Mouse (Mus musculus) ES-E14 (cell line): ENCODE measurements around the gene Anapc15-ps. TPM values are rescaled to one million over a fixed set of nuclear protein-coding genes. Genes with fewer than 3 reads are reported as not detected.

Experiments
- DNase-seq: peaks from one replicate; pipeline ENCODE4 v3.0.0-alpha.2; 2013; ENCODE audit warnings: low read depth, low spot score
- H3K27ac ChIP-seq: 2 replicates; pipeline ENCODE4 v1.5.1; 2012; ENCODE audit warnings: low read depth, mild to moderate bottlenecking, low read length, moderate library complexity, mixed read lengths; ENCODE audit not compliant: poor library complexity, insufficient read depth, severe bottlenecking
- H3K36me3 ChIP-seq: 2 replicates; pipeline ENCODE4 v1.6.1; 2012; ENCODE audit warnings: mild to moderate bottlenecking, low read length, moderate library complexity, mixed read lengths; ENCODE audit not compliant: control insufficient read depth, poor library complexity, insufficient read depth, severe bottlenecking
- H3K4me1 ChIP-seq, 2 experiments: fragments of 150-350 bp in 1 of 2; sonication (generic) in 1 of 2; 2 replicates each; pipeline ENCODE4 v1.6.1; 2012; ENCODE audit warnings: low read length in 2 of 2, mild to moderate bottlenecking in 1 of 2, mixed read lengths in 1 of 2; ENCODE audit not compliant: control insufficient read depth in 2 of 2, insufficient read depth in 2 of 2, poor library complexity in 1 of 2
- H3K4me3 ChIP-seq, 2 experiments: fragments of 150-350 bp in 1 of 2; sonication (generic) in 1 of 2; 2 replicates each; pipeline ENCODE4 v1.5.1; 2012; ENCODE audit warnings: low read length in 2 of 2, low read depth in 1 of 2, mild to moderate bottlenecking in 1 of 2, mixed read lengths in 1 of 2; ENCODE audit not compliant: insufficient read depth in 1 of 2, poor library complexity in 1 of 2, severe bottlenecking in 1 of 2
- H3K9ac ChIP-seq: 2 replicates; pipeline ENCODE4 v1.6.1; 2012; ENCODE audit warnings: low read depth, mild to moderate bottlenecking, low read length, mixed read lengths; ENCODE audit not compliant: poor library complexity, insufficient read depth, severe bottlenecking
- H3K9me3 ChIP-seq: fragments of 150-350 bp; sonication (generic); 2 replicates; pipeline ENCODE4 v1.6.1; 2012; ENCODE audit warnings: low read depth, mild to moderate bottlenecking, low read length; ENCODE audit not compliant: control insufficient read depth, insufficient read depth
- CHD2 ChIP-seq: IDR thresholded peaks from 2 replicates; pipeline ENCODE4 v1.6.1; 2014; ENCODE audit warnings: mild to moderate bottlenecking, low read depth, low read length, inconsistent platforms
- HCFC1 ChIP-seq: IDR thresholded peaks from 2 replicates; pipeline ENCODE4 v1.6.1; 2012; ENCODE audit warnings: low read length, inconsistent platforms, borderline replicate concordance; ENCODE audit not compliant: insufficient read depth
- MAFK ChIP-seq: IDR thresholded peaks from 2 replicates; pipeline ENCODE4 v1.6.1; 2014; ENCODE audit warnings: mild to moderate bottlenecking, low read depth, low read length, inconsistent platforms; ENCODE audit not compliant: insufficient read depth
- ZC3H11A ChIP-seq: IDR thresholded peaks from 2 replicates; pipeline ENCODE4 v1.6.1; 2012; ENCODE audit warnings: low read depth, mild to moderate bottlenecking, inconsistent platforms, low read length, borderline replicate concordance
- ZNF384 ChIP-seq: IDR thresholded peaks from 2 replicates; pipeline ENCODE4 v1.6.1; 2012; ENCODE audit warnings: low read depth, low read length, inconsistent platforms
- in situ Hi-C, 2 experiments: fragments of 600-800 bp; cut with MboI; formaldehyde crosslinking; loops; one replicate each; pipeline ENCODE4 v1.15.1; 2025; ENCODE audit warnings: low sequenced_read_pairs in 2 of 2, inconsistent platforms in 1 of 2; ENCODE audit not compliant: unreplicated experiment in 2 of 2
- total RNA-seq: library from RNA; depleted of rRNA; stranded (reverse); fragments of 300-350 nt; gene quantifications from 2 replicates; pipeline ENCODE4 v1.2.3, GENCODE M21; 2012

Anapc15-ps gene
- total RNA-seq, 1 experiment: not detected

- in situ Hi-C loops: no loop called here
- DNase-seq: no peak
- Histone ChIP-seq H3K9me3 (no peaks in the 10 kb centered on the region), H3K4me3 (no peak overlapping the region), H3K9ac (no peak overlapping the region), H3K4me1 (peaks cover 2 to 7% of the 10 kb centered on the region in 2 experiments; a peak in 3 of 4 replicates), H3K27ac (no peak overlapping the region), H3K36me3 (no peaks in the 10 kb centered on the region)
- no peak for TF ChIP-seq ZNF384
- TF ChIP-seq CHD2: no peak
- TF ChIP-seq ZC3H11A: no peak
- no peak for TF ChIP-seq HCFC1
- no peak for TF ChIP-seq MAFK
These were observed 29.4 kb downstream of the Anapc15-ps start for GRCm38 (mm10) chr10:95643696-95644360.

- peak; percentile 57 for DNase-seq
- Histone ChIP-seq H3K27ac (no peak overlapping the region; the same call in 1 of the 2 replicates), H3K36me3 (no peaks in the 10 kb centered on the region), H3K4me3 (no peak overlapping the region), H3K9ac (no peak overlapping the region), H3K4me1 (peaks cover 2 to 5% of the 10 kb centered on the region in 2 experiments; a peak in 3 of 4 replicates), H3K9me3 (no peaks in the 10 kb centered on the region)
- no peak for TF ChIP-seq ZNF384
- TF ChIP-seq CHD2: no peak; the same call in 1 of the 2 replicates
- TF ChIP-seq HCFC1: no peak
- TF ChIP-seq MAFK: no peak
- no peak for TF ChIP-seq ZC3H11A
- in situ Hi-C loops: no loop called here
These were observed 30.2 kb downstream of the Anapc15-ps start for GRCm38 (mm10) chr10:95643042-95643441.

- no peak for DNase-seq
- in situ Hi-C loops: no loop called here
- no peak for TF ChIP-seq CHD2
- TF ChIP-seq HCFC1: no peak
- TF ChIP-seq ZC3H11A: no peak
- no peak for TF ChIP-seq MAFK
- no peak for TF ChIP-seq ZNF384
- Histone ChIP-seq H3K36me3 (no peaks in the 10 kb centered on the region), H3K9ac (no peak overlapping the region), H3K4me1 (peaks cover 0 to 4% of the 10 kb centered on the region in 2 experiments; a peak in 3 of 4 replicates), H3K4me3 (no peak overlapping the region), H3K27ac (no peak overlapping the region), H3K9me3 (no peaks in the 10 kb centered on the region)
These were observed 31.9 kb downstream of the Anapc15-ps start for GRCm38 (mm10) chr10:95641335-95641734.

GRCm38 (mm10) chr10:95639429-95639828, 33.8 kb downstream of the Anapc15-ps start:
- H3K4me3 ChIP-seq: no peak overlapping the region
- no peak overlapping the region for H3K9ac ChIP-seq
- H3K9me3 ChIP-seq: no peaks in the 10 kb centered on the region
- DNase-seq: no peak
- in situ Hi-C loops: no loop called here
- H3K4me1 ChIP-seq: peaks cover 0 to 9% of the 10 kb centered on the region in 2 experiments; a peak in 3 of 4 replicates
- H3K27ac ChIP-seq: no peak overlapping the region
- TF ChIP-seq ZNF384 (no peak), HCFC1 (no peak), ZC3H11A (no peak), CHD2 (no peak), MAFK (no peak)
- no peaks in the 10 kb centered on the region for H3K36me3 ChIP-seq
